Mouse (Mus musculus) small intestine, adult 2 months (tissue): Measurements from ENCODE around the gene Gulp1. TPM values are rescaled to one million over a fixed set of nuclear protein-coding genes. Genes with fewer than 3 reads are reported as not detected.

Source experiments
- H3K27ac ChIP-seq: fragments of 200-500 bp; 2 replicates; pipeline ENCODE4 v1.5.1; 2012; ENCODE audit warnings: low read depth, low read length, control low read depth, inconsistent platforms; ENCODE audit not compliant: insufficient read depth
- H3K27me3 ChIP-seq: fragments of 200-500 bp; 2 replicates; pipeline ENCODE4 v1.6.1; 2012; ENCODE audit warnings: mild to moderate bottlenecking, moderate library complexity, low read length, inconsistent platforms; ENCODE audit not compliant: control insufficient read depth, insufficient read depth
- H3K36me3 ChIP-seq: fragments of 200-500 bp; 2 replicates; pipeline ENCODE4 v1.6.1; 2012; ENCODE audit warnings: mild to moderate bottlenecking, low read length, control low read depth, inconsistent platforms; ENCODE audit not compliant: control insufficient read depth, insufficient read depth
- H3K4me1 ChIP-seq: fragments of 200-500 bp; 2 replicates; pipeline ENCODE4 v1.6.1; 2012; ENCODE audit warnings: low read length, inconsistent platforms, mixed read lengths; ENCODE audit not compliant: control insufficient read depth, insufficient read depth, insufficient read length
- H3K4me3 ChIP-seq: fragments of 200-500 bp; 2 replicates; pipeline ENCODE4 v1.5.1; 2012; ENCODE audit warnings: low read depth, mild to moderate bottlenecking, control low read depth, inconsistent platforms, low read length, moderate library complexity
- CTCF ChIP-seq: fragments of 200-500 bp; IDR thresholded peaks from 2 replicates; pipeline ENCODE4 v1.5.1; 2012; ENCODE audit warnings: low read depth, mild to moderate bottlenecking, control low read depth, inconsistent platforms, low read length, moderate library complexity, mixed read lengths; ENCODE audit not compliant: insufficient replicate concordance, insufficient read length; ENCODE audit errors: extremely low read depth
- POLR2A ChIP-seq: fragments of 200-500 bp; IDR thresholded peaks from 2 replicates; pipeline ENCODE4 v1.6.1; 2012; ENCODE audit warnings: low read depth, mild to moderate bottlenecking, control low read depth, inconsistent platforms, low read length, moderate library complexity
- WGBS: fragments of 180-500 bp; shearing (Covaris S2); methylation state at CpG from one replicate; pipeline ENCODE4 v1.1.7; 2018; 5-methylcytosine and 5-hydroxymethylcytosine counted together
- polyA plus RNA-seq: library from polyadenylated mRNA; depleted of rRNA; stranded (reverse); fragments of >200 nt; gene quantifications from 2 replicates; pipeline ENCODE4 v1.2.3, GENCODE M21; 2012

Gulp1 gene
- polyA plus RNA-seq, 1 experiment = 0.67 TPM

DNA sequence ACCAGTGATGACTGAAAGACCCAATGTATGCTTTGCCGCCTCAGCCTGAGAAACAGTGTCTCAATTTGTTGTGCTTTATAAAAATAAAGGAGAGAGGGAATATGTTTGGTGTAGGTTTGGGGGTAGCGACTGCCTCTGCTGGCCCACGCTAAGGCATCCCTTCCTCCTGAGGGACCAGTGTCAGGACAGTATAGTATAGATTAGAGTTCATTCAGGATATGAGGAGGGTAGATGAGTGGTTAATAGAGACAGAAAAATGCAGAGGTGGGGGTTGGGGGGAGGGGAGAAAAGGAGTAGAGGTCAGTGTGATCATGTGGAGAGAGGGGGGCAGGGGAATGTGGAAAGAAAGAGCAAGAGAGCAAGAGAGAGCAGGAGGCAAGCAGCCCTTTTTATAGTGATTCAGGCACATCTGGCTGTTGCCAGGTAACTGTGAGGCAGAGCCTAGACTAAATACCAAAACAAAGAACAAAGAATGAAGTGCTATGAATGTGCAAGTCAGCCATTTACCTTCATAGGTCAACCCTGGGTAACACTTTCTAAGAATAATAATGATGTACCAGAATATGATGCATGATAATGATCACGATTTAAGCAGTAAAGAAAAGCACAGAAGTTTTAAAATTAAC lies 169.6 kb downstream of the Gulp1 start:
- H3K4me3 ChIP-seq = no peak overlapping the region
- TF ChIP-seq CTCF = no peak
- TF ChIP-seq POLR2A = no peak
- H3K4me1 ChIP-seq = no peaks in the 10 kb centered on the region
- H3K27me3 ChIP-seq = no peaks in the 10 kb centered on the region
- no peak overlapping the region for H3K27ac ChIP-seq
- WGBS = 86% methylated on average over 4 of the region's 4 CpGs
- no peaks in the 10 kb centered on the region for H3K36me3 ChIP-seq

DNA sequence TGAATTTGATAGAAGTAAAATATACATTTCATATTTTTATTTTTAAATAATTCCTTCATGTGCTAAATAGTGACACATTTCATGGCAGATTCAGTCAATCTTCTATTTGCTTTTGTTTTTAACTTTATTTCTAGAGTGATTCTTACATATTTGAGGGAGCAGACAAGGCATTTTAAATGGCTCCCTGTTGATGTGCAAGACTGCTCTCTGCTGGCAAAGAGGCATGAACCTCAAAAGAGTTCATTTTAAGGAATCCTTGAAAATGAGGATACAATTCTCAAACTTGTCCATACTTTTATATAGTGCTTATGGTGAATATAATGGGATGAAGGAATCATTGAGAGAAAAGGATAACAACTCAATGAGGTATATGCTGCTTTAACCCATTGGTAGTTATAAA lies 189.9 kb downstream of the Gulp1 start:
- Histone ChIP-seq H3K4me3 (no peak overlapping the region), H3K27me3 (no peaks in the 10 kb centered on the region), H3K36me3 (no peaks in the 10 kb centered on the region), H3K4me1 (no peaks in the 10 kb centered on the region), H3K27ac (no peak overlapping the region)
- no peak for TF ChIP-seq CTCF
- no peak for TF ChIP-seq POLR2A

DNA sequence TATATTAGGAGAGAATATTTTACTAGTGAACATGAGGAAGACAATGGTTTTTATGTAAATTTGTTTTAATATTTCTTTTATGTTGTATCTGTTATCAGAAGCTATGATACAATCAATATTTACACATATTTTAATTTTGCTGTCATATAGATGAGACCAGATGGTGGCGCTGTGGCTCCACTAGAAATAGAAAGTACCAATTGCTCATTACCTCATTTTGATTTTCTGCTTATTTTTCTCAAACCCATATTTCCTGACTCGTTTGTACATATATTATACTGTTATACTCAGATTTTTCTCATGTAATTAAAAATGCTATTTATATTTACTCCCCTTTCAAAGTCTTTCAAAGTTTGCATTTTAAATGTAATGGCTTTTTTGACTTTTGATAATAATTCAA lies 194.4 kb downstream of the Gulp1 start:
- TF ChIP-seq POLR2A (no peak), CTCF (no peak)
- Histone ChIP-seq H3K27me3 (no peaks in the 10 kb centered on the region), H3K4me3 (no peak overlapping the region), H3K27ac (no peak overlapping the region), H3K36me3 (no peaks in the 10 kb centered on the region), H3K4me1 (no peaks in the 10 kb centered on the region)
- 5% methylated on average over 2 of the region's 2 CpGs for WGBS

DNA sequence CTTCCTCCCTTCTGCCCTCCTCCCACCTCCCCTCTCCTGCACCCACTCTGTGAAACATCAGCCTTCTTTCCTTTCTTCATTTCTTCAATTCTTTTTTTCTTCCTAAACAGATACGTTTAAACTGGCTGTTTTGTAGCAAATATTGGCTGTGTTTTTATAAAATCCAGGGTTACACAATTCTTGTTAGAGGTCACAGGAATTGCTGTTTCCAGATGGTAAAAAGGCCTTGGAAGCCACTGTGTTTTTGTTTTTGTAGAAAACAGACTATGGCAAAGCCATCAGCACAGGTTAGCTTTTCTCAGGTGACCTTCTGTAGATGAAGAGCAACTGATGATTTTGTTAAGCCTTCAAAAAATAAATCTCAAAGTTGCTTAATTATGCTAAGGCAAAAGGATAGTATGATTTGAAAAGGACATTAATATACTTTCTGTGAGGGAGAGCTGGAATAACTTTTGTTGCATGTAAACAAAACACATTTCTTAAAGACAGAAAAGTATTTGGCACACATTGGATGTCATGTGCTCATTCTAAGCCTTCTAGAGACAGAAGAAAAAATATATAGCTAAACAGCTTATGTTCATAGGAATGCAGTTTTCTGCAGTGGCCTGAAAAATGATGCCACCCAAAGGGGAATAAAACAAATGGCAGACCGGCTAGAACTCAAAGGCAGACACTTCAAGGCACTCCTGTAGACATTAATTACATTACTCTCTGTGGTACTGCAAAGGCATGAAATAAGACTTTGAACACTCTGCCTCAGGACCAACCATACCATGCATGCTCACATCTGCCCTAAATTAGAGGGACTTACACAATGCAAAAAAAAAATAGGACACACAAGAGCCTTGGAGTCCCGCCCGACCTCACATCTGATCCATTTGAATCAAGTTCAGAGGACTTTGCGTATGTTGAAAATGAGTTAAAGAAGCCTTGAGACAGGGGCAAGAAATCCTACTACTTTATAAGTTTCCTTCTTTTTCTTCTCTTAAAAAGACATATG lies 199.7 kb downstream of the Gulp1 start:
- H3K4me3 ChIP-seq = no peak overlapping the region
- no peaks in the 10 kb centered on the region for H3K4me1 ChIP-seq
- 75% methylated on average over 5 of the region's 5 CpGs for WGBS
- H3K36me3 ChIP-seq = no peaks in the 10 kb centered on the region
- H3K27ac ChIP-seq = no peak overlapping the region
- no peak for TF ChIP-seq CTCF
- H3K27me3 ChIP-seq = no peaks in the 10 kb centered on the region

DNA sequence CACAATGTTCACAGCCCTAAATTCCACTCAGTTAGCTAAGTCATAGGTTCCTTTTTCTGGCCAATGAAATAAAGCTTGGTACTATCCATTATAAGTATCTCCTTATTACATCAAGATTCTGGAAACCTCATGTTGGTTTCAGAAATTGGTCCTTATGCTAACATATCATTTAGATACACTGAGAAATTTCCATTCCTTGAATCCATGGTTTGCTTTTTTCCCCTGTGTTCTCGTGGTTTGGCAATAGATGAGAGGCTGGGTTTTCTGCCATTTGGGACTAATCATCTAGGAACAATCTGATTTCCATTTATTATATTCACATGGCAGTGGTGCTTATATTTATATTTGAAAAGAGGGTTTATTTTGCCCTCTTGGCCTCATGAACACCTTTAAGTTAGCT lies 226.9 kb downstream of the Gulp1 start:
- 43% methylated on average over 1 of the region's 1 CpGs for WGBS
- H3K4me3 ChIP-seq = no peak overlapping the region

DNA sequence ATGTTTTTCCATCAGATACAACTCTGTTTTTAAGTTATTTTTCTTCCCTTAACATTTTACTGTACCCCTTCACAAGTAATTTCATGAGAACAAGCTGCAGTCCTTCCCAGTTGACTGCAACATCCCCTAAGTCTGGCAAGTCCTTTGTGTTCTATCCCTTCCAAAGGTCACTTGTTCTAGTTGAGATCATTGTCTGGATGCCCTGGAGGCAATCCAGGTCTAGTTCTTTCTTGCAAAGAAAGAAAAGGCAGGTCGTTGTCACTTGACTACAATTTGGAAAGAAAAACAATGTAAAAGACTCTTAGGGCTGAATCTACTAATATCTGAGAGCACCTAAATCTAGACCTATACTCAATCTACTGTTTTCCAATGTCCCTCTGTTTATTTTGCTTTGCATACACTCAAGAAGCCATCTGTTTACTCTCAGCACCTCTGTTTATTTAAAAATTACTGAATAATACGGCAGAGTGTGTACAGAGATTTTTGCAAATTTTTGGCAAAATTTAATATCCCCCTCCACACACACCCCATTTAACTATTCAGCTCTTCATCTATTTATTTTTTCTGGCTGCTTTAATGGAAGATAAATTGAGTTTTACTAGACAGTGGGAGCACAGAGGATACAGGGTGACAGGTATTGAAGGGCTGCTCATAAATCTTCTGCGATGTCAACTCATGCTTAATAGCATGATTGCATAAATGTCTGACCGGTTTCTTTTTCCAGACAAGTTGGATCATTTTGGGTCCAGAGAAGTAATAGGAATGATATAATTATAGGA lies 252.5 kb downstream of the Gulp1 start:
- Histone ChIP-seq H3K4me1 (no peaks in the 10 kb centered on the region), H3K36me3 (no peaks in the 10 kb centered on the region), H3K27me3 (no peaks in the 10 kb centered on the region), H3K27ac (no peak overlapping the region), H3K4me3 (no peak overlapping the region)
- TF ChIP-seq POLR2A (no peak), CTCF (no peak)
- WGBS = 67% methylated on average over 4 of the region's 4 CpGs

More for the DNA sequence above, 226.9 kb downstream of the Gulp1 start:
- H3K36me3 ChIP-seq = no peaks in the 10 kb centered on the region
- no peaks in the 10 kb centered on the region for H3K27me3 ChIP-seq
- no peak overlapping the region for H3K27ac ChIP-seq
- TF ChIP-seq POLR2A (no peak), CTCF (no peak)
- no peaks in the 10 kb centered on the region for H3K4me1 ChIP-seq

DNA sequence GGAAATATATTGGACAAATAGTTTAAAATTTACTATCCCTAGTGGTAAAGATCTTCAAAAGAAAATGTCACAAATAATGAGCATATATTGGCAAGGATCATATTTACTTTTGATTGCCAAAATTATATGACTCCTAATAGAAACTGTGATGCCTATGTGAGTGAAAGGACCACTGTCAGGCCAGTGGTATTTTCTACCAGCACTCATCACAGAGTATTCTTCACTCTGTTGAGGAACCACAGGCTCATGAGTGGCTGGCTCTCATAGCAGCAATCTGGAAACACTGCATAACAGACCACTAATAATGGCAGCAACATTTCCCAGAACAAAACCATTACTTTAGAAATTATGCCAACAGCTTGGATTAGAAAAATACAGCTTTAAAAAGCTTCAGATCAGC lies 255.1 kb downstream of the Gulp1 start:
- H3K36me3 ChIP-seq = no peaks in the 10 kb centered on the region
- no peak for TF ChIP-seq CTCF
- no peak for TF ChIP-seq POLR2A
- no peaks in the 10 kb centered on the region for H3K4me1 ChIP-seq
- H3K27me3 ChIP-seq = no peaks in the 10 kb centered on the region
- no peak overlapping the region for H3K27ac ChIP-seq
- H3K4me3 ChIP-seq = no peak overlapping the region
